In genomic region chr2:180787566-180788232, GRCm38 (mm10) we compare ENCODE assay signal across 25 mouse cellular contexts. TPM values are rescaled to one million over a fixed set of nuclear protein-coding genes. Genes with fewer than 3 reads are reported as not detected.
DNase-seq lines count a peak whose midpoint lies in the region; ATAC-seq lines count a peak whose summit lies in the region.
"Had no signal": no experiment of that assay in that cellular context is flagged by ENCODE, and none has a peak within 500 bp of the region (broad histone marks: within the 10 kb centered on the region; RNA-seq: fewer than 3 reads in every experiment).

No protein-coding gene starts in this region.

- H3K9me3 ChIP-seq in forebrain, embryonic 14.5 days (replicated peaks; ENCODE audit: control insufficient read depth, low read length): no peaks in the 10 kb centered on the region
- H3K9me3 ChIP-seq in forebrain, embryonic 11.5 days (ENCODE audit: control insufficient read depth, low read length): no peaks in the 10 kb centered on the region
- no peaks in the 10 kb centered on the region for H3K9me3 ChIP-seq in heart, embryonic 15.5 days (replicated peaks)
- no peaks in the 10 kb centered on the region for H3K9me3 ChIP-seq in heart, embryonic 12.5 days (replicated peaks)
- H3K9me3 ChIP-seq in forebrain, embryonic 16.5 days (ENCODE audit: control insufficient read depth, low read length): no peaks in the 10 kb centered on the region
- H3K9me3 ChIP-seq: embryonic facial prominence, embryonic 15.5 days; hindbrain, embryonic 13.5 days; kidney, embryonic 15.5 days; liver, embryonic 13.5 days; midbrain, embryonic 15.5 days; neural tube, embryonic 12.5 days had no signal

- H3K4me3 ChIP-seq in forebrain, embryonic 14.5 days (ENCODE audit: low read depth, low read length): no peak overlapping the region
- no peak overlapping the region for H3K4me3 ChIP-seq in forebrain, embryonic 11.5 days (ENCODE audit: low read depth, low read length)
- H3K4me3 ChIP-seq in heart, embryonic 15.5 days: no peak overlapping the region
- H3K4me3 ChIP-seq in heart, embryonic 12.5 days: no peak overlapping the region
- no peak overlapping the region for H3K4me3 ChIP-seq in forebrain, embryonic 16.5 days (replicated peaks; ENCODE audit: low read length)
- H3K4me3 ChIP-seq: embryonic facial prominence, embryonic 15.5 days; hindbrain, embryonic 13.5 days; kidney, embryonic 15.5 days; liver, embryonic 13.5 days; midbrain, embryonic 15.5 days; neural tube, embryonic 12.5 days had no signal

- ATAC-seq in forebrain, embryonic 14.5 days: peak; percentile 44; the same call in 1 of the 2 replicates
- no peak for ATAC-seq in forebrain, embryonic 11.5 days (replicated peaks; ENCODE audit: low FRiP score)
- no peak for ATAC-seq in heart, embryonic 15.5 days (replicated peaks; ENCODE audit: insufficient number of reproducible peaks, insufficient read depth, low FRiP score, low read depth)
- no peak for ATAC-seq in heart, embryonic 12.5 days (ENCODE audit: insufficient number of reproducible peaks, low FRiP score)
- ATAC-seq in forebrain, embryonic 16.5 days: peak; percentile 52

- no peaks in the 10 kb centered on the region for H3K27me3 ChIP-seq in forebrain, embryonic 14.5 days (replicated peaks; ENCODE audit: control insufficient read depth, insufficient read depth, low read length)
- H3K27me3 ChIP-seq in forebrain, embryonic 11.5 days (ENCODE audit: control insufficient read depth, insufficient read depth, low read length): no peaks in the 10 kb centered on the region
- H3K27me3 ChIP-seq in heart, embryonic 15.5 days: peaks cover 40% of the 10 kb centered on the region
- peaks cover 52% of the 10 kb centered on the region for H3K27me3 ChIP-seq in heart, embryonic 12.5 days (replicated peaks)
- H3K27me3 ChIP-seq in forebrain, embryonic 16.5 days (replicated peaks; ENCODE audit: control insufficient read depth, insufficient read depth, low read length): no peaks in the 10 kb centered on the region
- H3K27me3 ChIP-seq: midbrain, embryonic 15.5 days had no signal

- H3K9ac ChIP-seq in forebrain, embryonic 14.5 days (ENCODE audit: low read length): no peak overlapping the region
- H3K9ac ChIP-seq in forebrain, embryonic 11.5 days (ENCODE audit: low read length): no peak overlapping the region
- H3K9ac ChIP-seq in heart, embryonic 15.5 days: no peak overlapping the region
- H3K9ac ChIP-seq in heart, embryonic 12.5 days: no peak overlapping the region
- no peak overlapping the region for H3K9ac ChIP-seq in forebrain, embryonic 16.5 days (replicated peaks; ENCODE audit: low read depth, low read length)
- H3K9ac ChIP-seq: embryonic facial prominence, embryonic 15.5 days; hindbrain, embryonic 13.5 days; kidney, embryonic 15.5 days; liver, embryonic 13.5 days; lung, embryonic 14.5 days; midbrain, embryonic 15.5 days; neural tube, embryonic 12.5 days had no signal

- H3K27ac ChIP-seq in forebrain, embryonic 14.5 days (ENCODE audit: low read depth, low read length): 0 out of 2 replicates have a peak overlapping the region, but pooled peaks have one; percentile 44
- H3K27ac ChIP-seq in forebrain, embryonic 11.5 days (ENCODE audit: low read depth, low read length): no peak overlapping the region
- 0 out of 2 replicates have a peak overlapping the region, but pooled peaks have one; percentile 12 for H3K27ac ChIP-seq in heart, embryonic 15.5 days
- no peak overlapping the region for H3K27ac ChIP-seq in heart, embryonic 12.5 days (ENCODE audit: poor library complexity, severe bottlenecking)
- peak overlapping the region; percentile 60 for H3K27ac ChIP-seq in forebrain, embryonic 16.5 days (ENCODE audit: low read length)
- H3K27ac ChIP-seq: embryonic facial prominence, embryonic 15.5 days; kidney, embryonic 15.5 days; liver, embryonic 13.5 days; midbrain, embryonic 15.5 days; neural tube, embryonic 12.5 days; stomach, postnatal 0 days had no signal

- peaks cover 10% of the 10 kb centered on the region for H3K4me1 ChIP-seq in forebrain, embryonic 14.5 days (ENCODE audit: control insufficient read depth, insufficient read depth, low read length)
- H3K4me1 ChIP-seq in forebrain, embryonic 11.5 days (replicated peaks; ENCODE audit: control insufficient read depth, insufficient read depth, low read length): no peaks in the 10 kb centered on the region
- peaks cover 10% of the 10 kb centered on the region for H3K4me1 ChIP-seq in heart, embryonic 15.5 days (replicated peaks)
- peaks cover 17% of the 10 kb centered on the region for H3K4me1 ChIP-seq in heart, embryonic 12.5 days (replicated peaks)
- H3K4me1 ChIP-seq in forebrain, embryonic 16.5 days (replicated peaks; ENCODE audit: control insufficient read depth, insufficient read depth, low read length): peaks cover 28% of the 10 kb centered on the region
- H3K4me1 ChIP-seq: kidney, embryonic 15.5 days; liver, embryonic 13.5 days; neural tube, embryonic 12.5 days had no signal

- 68% methylated on average over 13 of the region's 13 CpGs for WGBS in forebrain, embryonic 14.5 days
- WGBS in forebrain, embryonic 11.5 days: 79% methylated on average over 13 of the region's 13 CpGs
- WGBS in heart, embryonic 15.5 days: 70% methylated on average over 13 of the region's 13 CpGs
- WGBS in heart, embryonic 12.5 days: 67% methylated on average over 13 of the region's 13 CpGs
- 60% methylated on average over 13 of the region's 13 CpGs for WGBS in forebrain, embryonic 16.5 days

- H3K4me2 ChIP-seq in forebrain, embryonic 14.5 days (ENCODE audit: low read length): no peak overlapping the region
- no peak overlapping the region for H3K4me2 ChIP-seq in forebrain, embryonic 11.5 days (ENCODE audit: low read depth, low read length, severe bottlenecking)
- no peak overlapping the region for H3K4me2 ChIP-seq in heart, embryonic 15.5 days
- H3K4me2 ChIP-seq in heart, embryonic 12.5 days: no peak overlapping the region
- no peak overlapping the region for H3K4me2 ChIP-seq in forebrain, embryonic 16.5 days (ENCODE audit: low read length)
- H3K4me2 ChIP-seq: embryonic facial prominence, embryonic 15.5 days; hindbrain, embryonic 13.5 days; kidney, embryonic 15.5 days; liver, embryonic 13.5 days; lung, embryonic 14.5 days; neural tube, embryonic 12.5 days had no signal

- peak; percentile 56 for DNase-seq in forebrain, embryonic 14.5 days (ENCODE audit: low spot score)
- DNase-seq in forebrain, embryonic 11.5 days (ENCODE audit: low spot score): no peak
- peak; percentile 59 for DNase-seq in layer of hippocampus, adult 9-11 months
- DNase-seq in layer of hippocampus, adult 11-12 months (ENCODE audit: low spot score): no peak
- DNase-seq in frontal cortex, adult 2 months (ENCODE audit: extremely low spot score in 1 of 2, low spot score in 1 of 2): no peak
- DNase-seq: adrenal gland, postnatal 36 days; gastrocnemius, postnatal 36 days; kidney, adult 11 months; layer of hippocampus, postnatal 36 days; liver, embryonic 13.5 days; lung, embryonic 14.5 days; right cerebral cortex, postnatal 14 days; thymus, adult 2 months; thymus, postnatal 4 days had no signal

- H3K36me3 ChIP-seq in forebrain, embryonic 14.5 days (ENCODE audit: control insufficient read depth, insufficient read depth, low read length): no peaks in the 10 kb centered on the region
- no peaks in the 10 kb centered on the region for H3K36me3 ChIP-seq in forebrain, embryonic 11.5 days (ENCODE audit: control insufficient read depth, insufficient read depth, low read length)
- no peaks in the 10 kb centered on the region for H3K36me3 ChIP-seq in heart, embryonic 15.5 days
- H3K36me3 ChIP-seq in heart, embryonic 12.5 days: no peaks in the 10 kb centered on the region
- H3K36me3 ChIP-seq in forebrain, embryonic 16.5 days (ENCODE audit: control insufficient read depth, insufficient read depth): no peaks in the 10 kb centered on the region
- H3K36me3 ChIP-seq: embryonic facial prominence, embryonic 15.5 days; hindbrain, embryonic 13.5 days; kidney, embryonic 15.5 days; liver, embryonic 13.5 days; midbrain, embryonic 15.5 days; neural tube, embryonic 12.5 days had no signal

RNA-seq across cellular contexts. Expression of gene Bhlhe23, which starts 11.0 kb away (rescaled TPM):
- 0.85 and 1.1 TPM in 2 replicates for polyA plus RNA-seq in forebrain, embryonic 14.5 days (2014; fragmentation: Nextera tagmentation; extraction: Ambion mirVana)
- 0.85 and 0.87 TPM in 2 replicates for polyA plus RNA-seq in forebrain, embryonic 11.5 days (2014; fragmentation: Nextera tagmentation; extraction: Ambion mirVana)
- not detected in 2 replicates for polyA plus RNA-seq in heart, embryonic 15.5 days (2015; fragmentation: Nextera tagmentation; extraction: Ambion mirVana)
- not detected in 2 replicates for polyA plus RNA-seq in heart, embryonic 12.5 days (2016; fragmentation: Nextera tagmentation; extraction: Ambion mirVana)
- 0.13 and 0.75 TPM in 2 replicates for polyA plus RNA-seq in forebrain, embryonic 16.5 days (2015; fragmentation: Nextera tagmentation; extraction: Ambion mirVana)
- polyA plus RNA-seq in frontal cortex, adult 2 months (2012; rRNA removed): 0.04 and 0.08 TPM in 2 replicates
- polyA plus RNA-seq: embryonic facial prominence, embryonic 15.5 days; heart, embryonic 16.5 days; kidney, embryonic 15.5 days; limb, embryonic 11.5 days; liver, embryonic 13.5 days; lung, embryonic 14.5 days; stomach, postnatal 0 days had no signal

Comparison
In these comparisons a context has a peak if more than half of its experiments do, and no peak if none do; other contexts are left out.
1. ATAC-seq: peak in forebrain, embryonic 14.5 days (single experiment) and forebrain, embryonic 16.5 days (single experiment); none in forebrain, embryonic 11.5 days (single experiment), heart, embryonic 15.5 days (single experiment) and heart, embryonic 12.5 days (single experiment).
2. DNase-seq: peak in forebrain, embryonic 14.5 days (single experiment) and layer of hippocampus, adult 9-11 months (single experiment); none in forebrain, embryonic 11.5 days (single experiment), layer of hippocampus, adult 11-12 months (single experiment) and frontal cortex, adult 2 months (0 of 2).
3. H3K27ac ChIP-seq: peak in forebrain, embryonic 14.5 days (single experiment), heart, embryonic 15.5 days (single experiment) and forebrain, embryonic 16.5 days (single experiment); none in forebrain, embryonic 11.5 days (single experiment) and heart, embryonic 12.5 days (single experiment).